Mouse (Mus musculus) lung, adult 2 months (tissue): ENCODE data around the gene Bckdhb.

ENCODE experiments used
- CTCF ChIP-seq: fragments of 200-500 bp; IDR thresholded peaks from 2 replicates; pipeline ENCODE4 v1.5.1; 2011; ENCODE audit warnings: mild to moderate bottlenecking, low read length, control low read depth; ENCODE audit not compliant: insufficient read depth
- POLR2A ChIP-seq: fragments of 200-500 bp; IDR thresholded peaks from 2 replicates; pipeline ENCODE4 v1.6.1; 2011; ENCODE audit warnings: low read depth, mild to moderate bottlenecking, control low read depth, low read length, borderline replicate concordance; ENCODE audit errors: extremely low read depth

GRCm38 (mm10) chr9:84148124-84148523 lies 223.2 kb downstream of the Bckdhb start:
- TF ChIP-seq POLR2A = no peak
- no peak for TF ChIP-seq CTCF
